Mouse (Mus musculus): ENCODE results near the gene Cacnb2. TPM values are rescaled to one million over a fixed set of nuclear protein-coding genes. Genes with fewer than 3 reads are reported as not detected.
A peak's percentile ranks its signal among the peaks of the same experiment; 100 is the strongest.

Gene Cacnb2
- total RNA-seq, 2 experiments from 2014 or later = 0.32 to 0.81 TPM

DNA sequence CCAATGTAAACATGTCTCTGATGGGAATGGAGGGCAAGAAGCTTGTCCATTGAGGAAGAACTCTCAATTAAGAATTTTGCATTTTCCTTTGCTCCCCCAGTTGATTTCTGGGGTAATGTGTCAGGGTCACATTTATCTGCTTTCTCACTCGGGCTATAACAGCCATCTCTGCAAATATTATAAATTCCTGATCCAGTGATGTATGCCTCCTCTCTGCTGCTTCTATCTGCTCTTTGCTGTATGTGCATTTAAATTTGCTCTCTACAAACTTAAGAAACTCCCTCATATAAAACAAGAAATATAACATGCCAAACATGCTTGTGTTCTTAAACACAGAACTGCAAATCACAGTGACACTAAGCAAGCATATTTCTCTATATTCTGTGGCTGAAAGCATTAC lies 171.5 kb downstream of the Cacnb2 start:
- no peak for DNase-seq (ENCODE audit: low spot score)

DNA sequence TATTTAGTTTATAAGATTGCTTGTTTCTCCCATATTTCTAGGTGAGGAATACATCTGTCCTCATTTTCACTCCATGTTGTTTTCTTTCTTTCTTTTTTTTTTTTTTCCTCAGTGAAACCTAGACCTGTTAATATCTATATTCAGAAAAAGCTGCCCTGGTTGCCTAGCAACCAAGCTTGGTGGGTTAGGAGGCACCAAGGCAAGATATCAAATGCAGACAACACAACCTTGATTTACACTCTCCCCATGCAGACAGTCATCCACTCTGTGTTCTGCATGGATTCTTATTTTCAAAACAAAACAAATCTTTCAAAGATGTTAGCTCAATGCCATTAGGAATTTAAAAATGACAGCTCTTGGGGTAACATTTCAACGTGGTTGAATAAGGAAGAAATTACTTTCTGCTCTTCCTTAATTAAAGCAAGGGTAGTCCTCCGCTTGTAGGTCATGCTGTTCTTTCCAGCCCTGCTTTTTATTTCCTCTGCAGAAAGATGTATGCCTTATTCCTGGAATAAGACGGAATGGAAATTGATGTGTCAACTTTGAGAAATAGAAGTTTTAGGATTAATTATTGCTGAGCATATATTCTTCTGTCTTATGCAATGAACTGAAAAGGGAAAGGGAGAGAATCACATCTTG lies 172.1 kb downstream of the Cacnb2 start:
- no peak for DNase-seq (ENCODE audit: low spot score)

DNA sequence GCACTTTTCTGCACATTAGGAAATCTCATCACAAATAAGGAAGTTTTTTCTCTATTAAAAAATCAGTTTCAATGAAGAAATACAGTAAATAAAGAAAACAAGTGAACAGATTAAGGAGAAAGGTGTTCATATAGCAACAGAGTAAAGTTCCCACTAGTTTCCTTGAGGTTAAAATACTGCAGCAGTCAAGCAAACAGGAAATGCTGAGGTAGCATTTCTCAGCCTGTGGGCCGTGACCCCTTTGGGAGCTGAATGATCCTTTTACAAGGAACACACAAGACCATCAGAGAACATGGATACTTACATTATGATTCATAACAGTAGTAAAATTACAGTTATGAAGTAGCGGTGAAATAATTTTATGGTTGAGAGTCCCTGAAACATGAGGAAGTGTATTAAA lies 185.1 kb downstream of the Cacnb2 start:
- no peak for DNase-seq (ENCODE audit: low spot score)

DNA sequence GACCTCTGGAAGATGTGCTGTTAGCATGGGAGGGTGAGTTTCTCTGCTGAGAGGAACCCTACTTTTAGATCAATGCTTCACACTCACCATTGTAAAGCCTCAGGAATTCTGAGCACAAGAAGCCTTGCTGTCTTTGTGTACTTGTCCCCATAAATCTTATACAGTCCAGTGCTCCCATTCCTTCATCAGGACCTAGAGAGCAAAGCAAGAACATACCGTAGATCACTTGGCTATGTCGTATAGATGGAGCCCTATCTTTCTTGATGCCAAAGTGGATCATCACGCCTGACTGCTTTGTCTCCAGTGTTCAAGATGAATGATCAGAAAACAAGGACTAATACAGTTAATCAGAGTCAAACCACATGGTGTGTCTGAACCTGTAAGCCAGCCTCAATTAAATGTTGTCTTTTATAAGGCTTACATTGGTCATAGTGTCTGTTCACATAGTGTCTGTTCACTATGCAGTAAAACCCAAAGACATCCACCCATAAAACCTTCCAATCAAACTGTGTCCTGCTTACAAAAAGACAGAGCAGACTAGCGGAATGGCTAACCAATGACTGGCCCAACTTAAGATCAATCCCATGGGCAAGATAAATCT lies 198.7 kb downstream of the Cacnb2 start:
- no peak for DNase-seq (ENCODE audit: low spot score)

DNA sequence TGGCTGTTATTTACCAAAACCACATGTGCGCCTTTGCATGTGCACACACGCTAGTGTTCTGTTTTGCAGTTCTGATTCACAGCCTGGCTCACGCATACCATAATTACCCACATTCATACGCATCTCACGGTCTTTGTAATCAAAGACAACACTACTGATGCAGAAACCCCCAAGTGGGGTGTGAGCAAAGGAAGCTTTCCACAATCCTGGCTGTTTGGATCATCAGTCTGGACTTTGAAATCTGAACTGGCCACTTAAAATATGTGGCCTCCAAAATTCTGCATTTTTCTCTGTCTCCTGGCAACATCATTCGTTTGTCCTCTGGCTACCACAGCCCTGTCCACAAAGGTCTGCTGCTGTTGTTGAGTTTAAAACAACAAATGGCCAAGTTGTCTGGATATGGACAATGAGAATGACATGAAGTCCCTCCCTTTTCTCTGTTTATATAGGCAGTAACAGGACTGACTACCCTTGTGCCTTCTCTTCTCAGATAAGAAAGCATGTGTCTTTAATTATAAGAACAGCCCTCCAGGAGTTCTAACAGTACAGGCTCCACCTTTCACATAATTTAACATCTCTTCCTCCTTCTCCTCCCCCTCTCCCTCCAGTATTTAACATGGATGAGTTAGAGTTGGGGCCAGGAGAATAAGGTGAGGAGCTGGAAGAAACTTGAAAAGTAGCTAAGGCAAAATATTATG lies 204.9 kb downstream of the Cacnb2 start:
- no peak for DNase-seq (ENCODE audit: low spot score)

DNA sequence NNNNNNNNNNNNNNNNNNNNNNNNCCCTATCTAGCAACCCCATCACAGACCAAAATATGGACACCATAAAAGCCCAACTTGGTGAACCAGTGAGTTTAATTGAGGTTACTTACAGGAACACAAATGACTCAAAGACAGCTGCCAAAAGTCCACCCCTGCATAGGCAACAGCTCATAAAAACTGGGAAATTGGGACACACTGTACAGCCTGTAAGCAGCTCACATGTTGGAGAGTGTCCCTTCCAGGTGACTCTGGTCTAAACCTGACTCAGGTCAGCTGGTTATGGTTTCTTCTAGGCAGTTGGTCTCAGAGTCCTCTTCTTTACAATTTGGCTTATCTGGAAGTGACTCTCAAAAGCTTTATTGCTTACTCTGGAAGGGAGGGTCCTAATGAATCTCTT lies 212.1 kb downstream of the Cacnb2 start:
- no peak for DNase-seq (ENCODE audit: low spot score)

DNA sequence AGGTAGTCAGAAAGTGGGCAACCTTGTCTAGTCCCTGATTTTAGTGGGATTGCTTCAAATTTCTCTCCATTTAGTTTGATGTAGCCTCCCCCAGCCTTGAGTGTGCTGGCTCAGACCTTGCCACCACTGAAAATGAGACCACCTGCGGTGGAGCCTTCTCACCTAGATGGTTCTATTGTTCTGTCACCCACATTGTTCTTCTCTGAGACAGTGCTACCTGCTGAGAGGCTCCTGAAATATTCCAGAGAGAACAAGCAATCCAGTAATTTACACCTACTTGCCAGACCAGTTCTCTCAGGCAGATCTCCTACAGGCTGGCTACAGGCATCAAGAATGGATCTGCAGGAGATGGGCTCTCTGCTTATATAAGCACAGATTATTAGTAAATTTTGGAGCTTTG lies 215.8 kb downstream of the Cacnb2 start:
- no peak for DNase-seq (ENCODE audit: low spot score)

DNA sequence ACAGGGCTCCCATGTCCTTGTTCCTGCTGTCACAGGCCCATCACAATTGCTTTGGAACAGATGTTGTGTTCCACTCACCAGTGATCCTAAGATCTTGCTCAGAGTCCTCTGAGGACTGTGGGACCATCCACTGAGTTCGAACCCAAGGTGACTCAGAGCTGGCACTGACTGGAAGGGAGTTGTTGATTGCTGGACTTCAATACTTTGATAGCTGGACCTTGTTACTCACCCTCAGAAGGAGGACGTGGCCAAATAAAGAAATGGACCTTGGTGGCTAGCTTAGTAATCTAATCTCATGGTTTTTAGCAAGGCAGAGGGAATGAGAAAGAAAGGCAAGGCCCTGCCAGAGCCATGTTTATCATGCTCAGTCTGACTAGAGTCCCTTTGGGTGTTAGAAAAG lies 218.1 kb downstream of the Cacnb2 start:
- no peak for DNase-seq (ENCODE audit: low spot score)

DNA sequence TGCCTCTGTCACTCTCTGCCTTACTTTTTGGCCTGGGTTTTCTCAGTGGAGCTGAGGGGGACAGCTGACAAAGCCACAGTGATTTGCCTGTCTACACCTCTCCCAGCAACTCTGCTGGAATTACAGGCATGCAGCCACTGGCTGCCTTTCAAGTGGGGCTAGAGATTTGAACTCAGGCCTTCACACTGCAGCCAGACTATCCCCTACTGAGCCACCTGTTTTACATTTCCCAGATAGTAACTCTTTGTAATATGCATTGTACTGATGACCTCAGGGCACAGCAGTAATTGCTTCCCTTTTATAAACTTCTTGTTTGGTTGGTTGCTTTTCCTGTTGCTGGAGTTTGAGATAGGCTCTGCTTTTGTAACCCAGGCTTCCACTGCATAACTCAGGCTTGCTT lies 220.2 kb downstream of the Cacnb2 start:
- DNase-seq (ENCODE audit: low spot score) = no peak

DNA sequence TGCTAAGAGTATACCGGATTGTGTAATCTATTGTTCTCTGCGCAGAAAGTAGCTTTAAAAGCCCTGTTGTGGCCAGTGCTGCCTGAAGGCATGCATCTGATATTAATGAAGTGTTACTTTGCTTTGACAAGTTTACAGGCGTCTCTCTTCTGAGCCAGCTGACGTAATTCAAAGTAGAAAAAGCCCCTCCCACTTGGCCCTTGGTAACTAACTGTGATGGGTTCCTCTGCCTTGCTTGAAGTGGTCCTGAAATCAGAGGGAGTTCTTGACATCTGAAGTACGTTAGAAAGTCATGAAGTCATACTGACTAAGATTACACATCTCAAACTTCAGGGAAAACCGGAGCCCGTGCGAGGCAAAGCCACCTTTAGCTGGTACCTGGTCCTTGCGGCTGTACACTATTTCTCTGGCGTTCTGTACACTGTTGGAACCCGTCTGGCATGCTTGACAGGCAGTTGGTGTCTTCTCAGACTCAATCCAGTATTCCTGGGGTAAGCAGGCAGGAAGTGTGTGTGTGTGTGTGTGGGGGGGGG lies 221.0 kb downstream of the Cacnb2 start:
- no peak for DNase-seq (ENCODE audit: low spot score)

DNA sequence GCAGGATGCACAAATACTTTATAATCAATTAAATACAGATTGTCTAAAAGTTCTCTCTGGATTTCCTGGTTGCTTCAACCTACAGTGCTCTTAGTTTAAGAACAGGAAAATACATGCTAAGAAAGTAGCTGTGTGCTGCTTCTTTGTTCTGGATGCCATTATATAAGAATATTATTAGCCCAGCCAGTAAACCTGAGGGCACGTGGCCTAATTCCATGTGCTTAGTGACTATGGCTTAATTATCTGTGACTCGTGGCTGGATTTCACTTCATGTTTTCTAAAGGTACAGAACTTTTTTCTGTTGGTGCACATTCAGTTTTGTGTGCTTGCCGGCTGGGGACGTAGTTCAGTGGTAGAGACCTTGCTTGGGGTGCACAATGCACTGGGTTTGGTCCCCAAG lies 222.3 kb downstream of the Cacnb2 start:
- DNase-seq (ENCODE audit: low spot score) = no peak

DNA sequence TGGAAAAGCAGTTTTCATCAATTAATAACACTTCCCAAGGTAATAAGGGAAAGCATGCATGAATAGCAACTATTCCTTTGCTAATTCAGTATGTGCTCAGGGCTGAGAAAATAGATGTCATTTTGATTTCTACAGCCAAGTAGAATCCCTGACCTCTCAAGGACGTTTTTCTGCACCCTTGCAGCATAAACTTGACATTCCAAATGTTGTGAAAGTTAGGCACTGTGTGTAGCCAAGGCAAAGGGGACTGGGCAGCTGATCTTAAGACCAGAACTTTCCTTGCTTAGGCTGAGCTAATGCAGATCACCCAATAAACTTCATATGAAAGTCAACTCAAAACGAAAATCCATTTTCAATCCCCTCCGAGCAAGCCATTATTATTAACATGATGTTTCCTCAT lies 226.6 kb downstream of the Cacnb2 start:
- DNase-seq (ENCODE audit: low spot score) = no peak

DNA sequence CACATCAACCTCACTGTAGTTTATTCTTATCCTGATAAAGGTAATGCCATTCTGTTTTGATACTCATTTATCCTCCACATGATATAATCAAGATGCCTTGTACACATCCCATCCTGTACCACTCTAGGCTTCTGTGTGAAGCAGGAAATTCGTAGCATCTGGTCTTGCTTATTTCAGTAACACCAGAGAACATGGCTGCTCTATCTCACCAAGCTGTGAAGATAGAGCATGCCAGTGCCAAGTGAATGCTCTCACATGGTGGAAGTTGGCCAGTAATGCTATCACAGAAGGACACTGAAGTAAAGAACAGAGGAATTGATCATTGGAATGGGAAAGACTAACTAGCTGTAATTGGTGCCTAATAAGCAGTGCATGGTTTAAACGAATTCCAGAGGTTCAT lies 228.4 kb downstream of the Cacnb2 start:
- DNase-seq (ENCODE audit: low spot score) = no peak

DNA sequence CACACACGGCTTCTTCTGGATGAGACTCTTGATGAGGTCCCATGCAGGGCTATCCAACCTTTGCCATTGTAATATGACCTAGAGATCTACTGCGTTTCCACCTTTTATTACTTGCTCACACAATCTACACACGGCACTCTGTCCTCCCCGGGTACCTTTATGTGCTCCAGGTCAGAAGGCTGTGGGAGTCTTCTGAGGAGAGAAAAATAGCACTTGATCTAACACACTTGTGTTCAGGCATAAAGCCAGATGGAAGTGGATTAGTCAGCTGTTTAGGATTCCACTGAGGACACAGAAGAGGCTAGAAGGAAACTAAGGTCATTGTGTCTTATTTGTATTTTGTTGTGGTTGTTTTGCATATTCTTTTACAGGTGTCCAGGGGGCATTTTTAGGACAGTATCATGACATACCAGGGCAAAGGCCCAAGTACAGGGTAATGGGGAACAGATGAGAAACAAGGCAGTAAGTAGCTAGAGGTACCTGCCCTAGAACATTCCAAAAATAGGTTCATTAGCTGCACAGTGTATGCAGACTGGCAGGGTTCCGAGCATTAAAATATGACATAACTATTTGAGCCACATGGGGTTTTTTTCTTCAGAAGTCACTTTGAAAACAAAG lies 231.9 kb downstream of the Cacnb2 start:
- peak; percentile 1 for DNase-seq (ENCODE audit: low spot score)

DNA sequence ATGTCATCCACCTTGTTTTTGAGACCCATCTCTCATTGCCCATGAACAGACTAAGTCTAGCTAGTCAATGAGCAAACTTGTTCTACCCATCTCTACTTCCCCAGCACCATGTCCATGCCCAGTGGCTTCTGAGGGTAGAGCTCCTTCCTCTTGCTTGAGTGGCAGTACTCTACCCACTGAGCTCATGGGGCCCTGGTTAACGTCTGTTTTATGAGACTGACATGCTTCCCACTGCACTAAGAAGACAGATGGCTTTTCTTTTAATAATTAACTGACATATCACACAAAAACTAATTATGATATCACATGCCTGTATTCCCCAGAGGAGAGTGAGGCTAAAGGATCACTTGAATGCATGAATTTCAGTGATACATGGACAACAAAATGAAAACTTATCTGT lies 238.4 kb downstream of the Cacnb2 start:
- DNase-seq (ENCODE audit: low spot score) = no peak

DNA sequence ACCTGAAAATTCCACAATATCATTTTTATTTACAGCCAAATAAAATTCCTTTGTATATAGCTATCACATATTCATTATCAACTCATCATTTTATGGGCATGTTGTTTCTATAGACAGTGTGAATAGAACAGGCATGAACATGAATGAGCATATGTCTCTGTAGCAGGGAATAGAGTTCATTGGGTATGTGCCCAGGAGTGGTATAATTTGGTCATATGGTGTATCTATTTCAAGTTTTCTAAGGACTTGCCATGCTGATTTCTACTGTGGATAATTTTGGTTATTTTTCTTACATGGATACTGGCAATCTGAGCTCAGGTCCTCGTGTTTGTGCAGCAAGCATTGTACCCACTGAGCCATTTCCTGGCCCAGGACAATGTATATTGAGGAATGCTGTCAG lies 243.8 kb downstream of the Cacnb2 start:
- no peak for DNase-seq (ENCODE audit: low spot score)

DNA sequence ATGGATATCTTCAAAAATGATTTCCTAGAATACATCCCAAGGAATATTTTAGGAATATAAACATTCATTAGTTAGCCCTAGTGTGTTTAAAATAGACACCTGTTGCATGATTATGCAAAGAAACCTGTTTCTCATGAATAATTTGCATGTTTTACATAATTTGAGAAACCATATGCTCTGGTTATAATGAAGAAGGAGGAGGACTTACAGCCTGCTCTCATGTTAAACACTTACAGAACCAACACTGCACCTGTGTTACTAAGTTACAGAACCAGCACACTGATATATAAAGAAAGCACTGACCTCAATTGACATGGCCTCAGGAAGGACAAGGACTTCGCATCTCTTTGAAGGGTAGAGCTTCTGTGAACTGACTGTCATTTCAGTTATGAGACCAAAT lies 244.3 kb downstream of the Cacnb2 start:
- no peak for DNase-seq (ENCODE audit: low spot score)

DNA sequence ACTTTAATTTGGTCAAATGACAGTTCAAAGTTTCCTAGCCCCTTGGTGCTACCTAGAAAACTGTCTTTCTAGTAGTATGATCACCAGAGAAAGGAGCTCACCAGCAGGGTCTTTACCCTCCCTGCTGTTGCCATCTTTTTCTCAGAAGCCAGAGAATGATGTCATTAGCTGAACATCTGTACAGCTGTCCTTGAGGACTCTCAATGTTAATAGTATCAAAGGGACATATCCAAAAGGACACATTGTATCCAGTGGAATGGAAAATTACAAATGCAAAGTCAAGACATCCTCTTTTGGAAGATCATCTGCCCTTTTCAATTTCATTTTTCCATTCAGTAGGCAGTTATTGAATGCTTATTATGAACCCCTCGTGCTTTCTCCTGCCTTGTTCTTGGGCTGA lies 247.9 kb downstream of the Cacnb2 start:
- DNase-seq (ENCODE audit: low spot score) = no peak

DNA sequence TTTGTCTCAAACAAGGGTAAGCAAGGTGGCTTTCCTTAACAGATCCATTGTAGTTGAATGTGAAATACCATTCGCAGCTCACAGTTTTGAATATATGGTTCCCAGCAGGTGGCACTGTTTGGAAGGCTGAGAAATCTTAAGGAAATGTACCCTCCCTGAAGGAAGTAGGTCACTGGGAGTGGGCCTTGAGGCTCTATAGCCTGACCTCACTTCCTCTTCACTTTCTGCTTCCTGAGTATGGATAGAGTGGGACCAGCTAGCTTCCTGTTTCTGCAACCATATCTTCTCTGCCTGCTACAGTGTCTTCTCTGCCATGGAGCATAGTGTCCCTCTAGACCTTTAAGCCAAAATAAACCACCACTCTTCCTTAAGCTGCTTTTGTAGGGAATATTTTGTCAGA lies 248.5 kb downstream of the Cacnb2 start:
- DNase-seq (ENCODE audit: low spot score) = no peak

DNA sequence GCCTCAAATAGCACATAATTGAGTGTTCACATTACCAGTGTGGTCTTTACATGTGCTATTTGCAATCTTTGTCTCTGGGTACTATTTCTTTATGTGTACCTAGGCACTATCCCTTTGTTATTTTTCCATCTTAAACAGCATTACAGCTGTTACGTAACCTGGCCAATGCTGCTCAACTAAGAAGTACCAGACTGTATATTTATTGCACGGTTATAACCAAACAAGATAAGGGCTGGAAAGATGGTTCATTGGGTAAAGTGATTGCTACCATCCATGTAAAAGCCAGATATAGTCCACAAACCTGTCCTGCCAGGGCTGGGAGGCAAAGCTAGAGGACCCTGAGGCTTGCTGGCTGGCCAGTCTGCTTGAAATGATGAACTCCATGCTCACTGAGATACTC lies 251.2 kb downstream of the Cacnb2 start:
- DNase-seq (ENCODE audit: low spot score) = no peak

DNA sequence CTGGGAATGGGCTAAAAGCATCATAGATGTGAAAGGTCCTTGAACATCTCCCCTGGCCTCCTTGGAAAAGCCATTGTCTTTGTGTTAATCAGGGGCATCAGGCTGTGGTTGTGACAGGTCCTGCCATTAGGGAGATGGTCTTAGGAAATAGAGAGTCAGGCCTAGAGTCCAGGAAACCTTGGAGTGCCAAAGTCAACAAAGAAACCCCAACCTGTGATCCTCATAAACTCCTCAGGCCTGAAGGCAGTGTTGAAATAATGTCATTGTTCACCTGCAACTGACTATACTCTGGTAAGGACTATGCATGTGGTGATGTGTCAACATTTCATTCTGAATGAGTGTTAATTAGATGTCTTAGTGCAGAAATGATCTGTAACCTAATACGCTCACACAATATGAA lies 255.4 kb downstream of the Cacnb2 start:
- DNase-seq (ENCODE audit: low spot score) = no peak

DNA sequence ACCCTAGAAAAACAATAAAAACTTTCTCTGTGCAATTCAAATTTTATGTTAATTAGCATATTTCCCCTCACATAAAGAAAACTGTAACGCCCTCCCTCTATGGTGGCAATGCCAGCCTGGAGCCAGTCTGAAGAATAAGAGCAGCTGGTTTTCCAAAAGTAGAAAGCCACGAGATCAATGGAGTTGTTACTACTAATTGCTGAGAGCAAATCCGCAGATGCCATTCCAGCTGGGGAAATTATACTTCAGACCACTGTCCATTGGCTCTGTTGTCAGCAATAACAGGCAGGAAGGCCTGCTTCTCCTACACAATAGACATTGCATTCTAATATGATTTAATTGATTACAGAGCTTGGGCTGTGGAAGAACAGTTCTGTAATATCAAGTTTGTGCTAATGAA lies 257.5 kb downstream of the Cacnb2 start:
- DNase-seq (ENCODE audit: low spot score) = no peak

DNA sequence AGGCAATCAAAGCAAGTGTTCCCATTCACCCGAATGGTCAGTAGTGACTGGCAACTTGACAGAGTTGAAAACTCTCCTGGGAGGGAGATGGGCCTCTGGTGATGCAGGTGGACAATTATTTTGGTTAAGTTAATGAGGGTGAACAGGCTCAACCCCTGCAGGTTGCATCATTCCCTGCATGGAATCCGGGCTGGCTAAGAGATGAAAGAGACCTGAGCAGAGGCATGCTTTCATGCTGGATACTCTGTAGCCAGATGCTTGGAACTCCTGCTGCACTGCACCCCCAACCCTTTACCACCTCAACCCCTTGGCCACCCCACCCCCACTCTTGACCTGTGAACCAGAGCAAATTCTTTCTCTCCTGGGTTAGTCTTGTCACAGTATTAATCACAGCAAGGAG lies 258.7 kb downstream of the Cacnb2 start:
- DNase-seq (ENCODE audit: low spot score) = no peak
